Mouse (Mus musculus): Measurements from ENCODE around the gene Shisa7.
"Not testable (repeated sequence)": the region's sequence is repeated elsewhere in the genome, so short reads cannot be mapped to it uniquely, and the experiment has no call there.

The Shisa7 gene

DNA sequence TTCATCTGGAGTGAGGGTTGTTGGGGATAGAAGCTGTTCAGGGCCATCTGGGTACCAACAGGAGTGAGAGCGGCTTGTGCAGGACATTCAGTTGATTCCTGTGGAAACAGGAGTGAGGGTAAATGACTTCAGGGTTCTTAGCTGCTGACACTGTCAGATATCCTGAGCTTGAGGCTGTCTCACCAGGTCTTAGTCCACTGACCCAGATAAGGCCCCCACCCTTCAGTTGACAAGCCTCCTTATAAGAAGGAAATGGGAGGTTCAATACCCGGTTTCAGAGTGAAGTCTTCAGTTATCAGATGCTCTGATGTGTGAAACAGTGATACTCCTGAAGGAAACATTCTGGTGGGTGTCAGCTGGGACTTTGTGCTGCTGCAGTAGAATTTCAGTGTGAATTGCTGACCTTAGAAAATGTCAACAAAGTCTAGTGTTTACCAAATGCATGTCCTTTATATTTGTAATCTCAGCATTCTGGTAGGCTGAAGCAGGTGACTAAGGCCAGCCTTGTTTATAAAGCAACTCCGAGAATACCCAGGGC is 49.8 kb downstream of the Shisa7 start:
- DNase-seq (ENCODE audit: low spot score), result peak; percentile 32

DNA sequence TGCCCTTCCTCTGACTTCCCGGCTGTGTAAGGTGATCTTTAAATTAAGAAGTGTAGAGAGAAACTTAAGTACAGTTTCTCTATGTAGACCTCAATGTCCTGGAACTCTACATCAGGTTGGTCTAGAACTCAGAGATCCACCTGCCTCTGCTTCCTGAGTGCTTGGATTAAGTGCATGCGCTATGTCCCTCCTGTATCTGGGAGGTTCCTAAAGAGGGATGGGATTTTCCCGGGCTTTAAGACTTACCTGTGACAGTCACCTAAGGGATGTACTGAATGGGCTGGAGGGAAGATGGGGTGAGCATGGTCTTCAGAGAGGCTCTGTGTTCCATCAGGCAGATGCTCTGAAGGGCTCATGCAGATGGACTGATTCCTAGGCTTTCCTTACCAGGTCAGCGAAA is 50.8 kb downstream of the Shisa7 start:
- DNase-seq (ENCODE audit: low spot score), result no peak

DNA sequence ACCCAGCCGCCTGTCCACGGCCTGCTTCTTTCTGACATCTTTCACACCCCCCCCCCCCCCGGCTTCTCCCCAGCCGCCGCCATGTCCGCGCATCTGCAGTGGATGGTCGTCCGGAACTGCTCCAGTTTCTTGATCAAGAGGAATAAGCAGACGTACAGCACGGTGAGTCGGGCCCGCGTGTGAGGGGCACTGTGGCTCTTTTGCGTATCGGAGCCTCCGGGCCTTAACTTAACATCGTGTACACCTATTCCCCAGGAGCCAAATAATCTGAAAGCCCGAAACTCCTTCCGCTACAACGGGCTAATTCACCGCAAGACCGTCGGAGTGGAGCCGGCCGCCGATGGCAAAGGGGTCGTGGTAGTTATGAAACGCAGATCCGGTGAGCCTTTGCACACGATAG is 51.2 kb downstream of the Shisa7 start:
- not testable (repeated sequence) for DNase-seq (ENCODE audit: low spot score)

DNA sequence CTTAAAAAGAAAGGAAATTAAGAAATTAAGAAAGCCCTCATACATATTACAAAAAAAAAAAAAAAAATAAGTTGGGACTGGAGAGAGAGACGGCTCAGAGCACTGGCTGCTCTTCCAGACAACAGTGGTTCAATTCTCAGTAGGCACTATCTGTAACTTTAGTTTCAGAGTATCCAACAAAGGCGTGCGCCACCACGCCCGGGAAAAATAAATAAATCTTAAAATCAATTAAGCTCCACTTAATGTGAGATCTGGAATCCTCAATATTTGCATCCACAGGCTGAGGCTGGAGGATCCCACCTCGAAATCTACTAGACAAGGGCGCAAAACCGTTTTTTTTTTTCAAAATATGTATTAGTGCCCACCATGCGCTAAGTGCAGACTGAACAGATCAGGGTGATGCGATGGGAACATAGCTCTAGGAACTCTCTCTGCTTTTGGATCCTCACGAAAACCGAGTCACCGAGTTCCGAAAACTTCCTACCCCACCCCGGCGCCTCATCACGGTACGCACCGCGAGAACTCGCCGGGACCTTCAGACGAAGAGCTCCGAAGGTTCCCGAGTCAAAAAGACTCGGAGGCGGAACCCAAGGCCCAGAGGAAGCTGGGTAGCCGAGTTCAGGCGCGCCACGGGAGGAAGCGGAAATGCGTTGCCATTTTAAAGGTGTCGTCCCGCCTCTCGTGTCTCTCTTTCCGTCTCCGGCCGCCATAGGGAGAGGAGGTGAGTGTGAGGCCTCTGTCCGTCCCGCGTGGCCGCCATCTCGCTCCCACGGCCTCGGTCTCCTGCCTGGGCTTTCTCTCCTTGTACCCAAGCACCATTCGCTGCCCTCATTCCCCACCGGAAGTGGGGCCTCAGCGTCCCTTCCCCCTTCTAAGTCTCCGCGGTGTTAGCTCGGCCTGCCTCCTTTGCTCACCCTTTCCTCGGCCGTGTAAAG is 52.0 kb downstream of the Shisa7 start, which contains the start of gene Rpl28:
TSS of gene Rpl28 (plus strand) at position 597 of the 935 bp plus-strand sequence.
- peak; percentile 97 for DNase-seq (ENCODE audit: low spot score)

DNA sequence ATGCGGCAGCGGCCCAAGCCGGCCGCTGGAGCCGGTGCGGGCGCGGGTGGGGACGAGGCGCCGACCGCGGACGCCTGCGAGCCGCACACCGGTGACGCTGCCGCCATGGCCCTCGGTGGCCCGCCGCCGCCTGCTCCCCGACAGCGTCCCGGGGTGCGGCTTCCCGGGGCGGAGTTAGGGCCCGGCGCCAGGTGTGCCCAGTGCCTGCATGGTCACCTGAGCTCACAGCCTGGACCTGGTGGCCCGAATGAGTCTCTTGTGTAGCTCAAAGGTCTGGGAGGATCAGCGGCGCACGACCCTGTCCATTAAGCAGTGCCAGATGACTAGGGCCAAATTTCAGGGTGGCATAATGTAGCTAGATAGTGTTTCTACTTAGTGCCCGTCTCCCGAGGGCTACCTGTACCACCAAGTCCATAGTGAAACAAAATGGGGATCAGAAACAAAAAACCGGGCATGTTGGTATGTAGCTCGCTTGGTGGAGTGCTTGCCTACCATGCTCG is 55.0 kb downstream of the Shisa7 start, which contains the start of gene Tmem238:
TSS of gene Tmem238 (minus strand) at position 221 of the 500 bp plus-strand sequence.
- no peak for DNase-seq (ENCODE audit: low spot score)

DNA sequence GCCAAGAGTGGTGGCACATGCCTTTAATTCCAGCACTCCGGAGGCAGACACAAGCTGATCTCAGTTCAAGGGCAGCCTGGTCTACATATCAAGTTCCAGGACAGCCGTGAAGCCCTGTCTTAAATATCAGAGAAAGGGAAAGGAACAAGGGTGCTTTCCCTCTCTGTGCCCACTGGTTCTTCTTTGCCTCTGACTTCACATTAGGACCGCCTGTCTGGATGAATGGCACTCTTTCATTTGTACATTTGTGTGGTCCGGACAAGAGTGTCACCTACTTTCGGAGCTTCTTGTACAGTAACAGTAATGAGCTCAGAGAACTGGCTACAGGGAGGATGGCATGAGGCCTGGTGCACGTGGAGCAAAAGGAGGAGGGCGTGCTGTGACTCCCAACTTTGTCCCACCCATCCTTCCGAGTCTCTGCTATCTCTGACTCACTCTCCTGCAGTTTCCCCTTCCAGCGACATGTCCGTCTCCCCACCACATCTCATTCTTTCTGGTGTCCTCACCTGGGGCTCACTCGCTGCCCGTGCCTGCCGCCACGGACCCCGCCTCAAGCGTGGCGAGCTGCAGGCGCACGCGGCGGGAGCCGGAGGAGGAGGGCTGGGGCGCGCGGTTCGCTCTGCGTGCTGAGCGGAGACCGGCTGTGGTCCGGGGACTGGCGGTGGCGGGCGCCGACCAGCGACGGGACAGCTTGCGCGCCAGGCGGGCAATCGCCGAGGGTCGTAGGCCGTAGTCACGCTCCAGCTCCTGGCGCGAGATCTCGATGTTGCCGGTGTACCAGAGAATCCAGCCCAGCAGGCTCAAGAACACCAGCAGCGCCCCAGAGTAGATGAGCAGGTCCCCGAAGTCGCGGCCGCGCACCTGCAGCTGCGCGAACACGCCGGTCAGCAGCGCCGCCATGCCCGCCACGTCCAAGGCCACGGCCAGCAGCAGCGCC is 55.7 kb downstream of the Shisa7 start:
- peak; percentile 74 for DNase-seq (ENCODE audit: low spot score)

DNA sequence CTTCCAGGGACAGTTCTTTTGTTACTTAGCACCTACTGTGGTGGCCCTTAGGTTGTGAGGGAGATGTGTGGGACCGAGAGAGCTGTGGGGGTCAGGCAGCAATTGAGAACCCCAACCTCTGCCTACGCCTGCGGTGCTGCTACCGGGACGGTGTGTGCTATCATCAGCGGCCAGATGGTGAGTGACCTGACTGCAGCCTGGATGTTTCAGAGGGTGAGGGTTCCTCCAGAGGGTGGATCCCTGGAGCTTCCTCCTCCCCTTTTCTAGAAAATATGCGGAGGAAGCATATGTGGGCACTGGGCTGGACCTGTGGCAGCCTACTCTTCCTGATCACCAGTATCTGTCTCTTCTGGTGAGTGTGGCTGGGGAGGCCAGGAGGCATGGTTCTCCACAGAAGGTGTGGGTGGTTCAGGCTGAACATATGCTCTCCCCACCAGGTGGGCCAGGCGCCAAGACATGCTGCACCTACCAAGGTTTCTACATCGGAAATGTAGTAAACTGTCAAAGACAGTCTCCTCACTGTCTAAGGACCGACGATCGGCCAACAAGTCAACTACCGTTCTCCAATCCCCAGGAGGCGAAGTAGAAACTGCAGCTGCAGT is 60.7 kb downstream of the Shisa7 start:
- DNase-seq (ENCODE audit: low spot score), result no peak

DNA sequence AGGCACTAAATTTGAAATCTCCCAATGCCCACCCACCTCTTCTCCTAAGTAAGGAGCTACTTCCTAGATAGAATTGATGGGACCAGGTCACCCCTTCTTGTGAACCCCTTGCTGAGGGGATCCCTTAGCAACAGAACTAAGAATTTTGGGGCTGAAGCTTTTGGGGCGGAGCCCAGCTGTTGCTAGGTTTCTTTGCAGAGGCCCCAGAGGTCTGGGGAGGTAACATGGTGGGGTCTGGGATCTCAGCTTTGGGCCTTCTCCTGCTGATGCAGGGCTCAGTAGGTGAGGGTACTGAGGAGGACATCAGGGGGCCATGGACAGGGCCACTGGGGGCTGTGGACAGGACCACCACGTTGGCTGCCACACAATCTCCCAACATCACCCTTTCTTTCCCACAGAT is 61.7 kb downstream of the Shisa7 start, which contains the start of the genes Il11 and Tmem190:
TSS of gene Il11 (minus strand) at position 101 of the 400 bp plus-strand sequence.
TSS of gene Tmem190 (plus strand) at position 179 of the 400 bp plus-strand sequence.
- DNase-seq (ENCODE audit: low spot score), result no peak

DNA sequence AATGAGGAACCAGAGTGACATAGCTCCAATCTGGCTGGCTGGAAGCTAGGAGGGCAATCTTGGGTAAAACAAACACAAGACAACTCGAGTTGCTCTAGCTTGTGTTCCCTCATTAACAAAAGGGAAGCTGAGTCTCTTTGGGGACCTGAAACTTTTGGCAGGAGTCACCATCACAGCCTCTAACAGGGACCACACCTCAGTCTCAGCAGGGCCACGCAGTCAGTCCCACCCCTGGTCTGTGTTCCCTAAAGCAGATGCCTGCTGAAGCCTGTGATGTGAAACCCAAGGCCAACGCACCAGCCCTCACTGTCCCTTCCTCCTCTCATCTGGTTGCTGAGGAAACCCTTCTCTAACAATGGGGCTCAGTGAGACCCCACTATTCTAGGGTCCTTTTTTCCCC is 62.4 kb downstream of the Shisa7 start:
- no peak for DNase-seq (ENCODE audit: low spot score)

DNA sequence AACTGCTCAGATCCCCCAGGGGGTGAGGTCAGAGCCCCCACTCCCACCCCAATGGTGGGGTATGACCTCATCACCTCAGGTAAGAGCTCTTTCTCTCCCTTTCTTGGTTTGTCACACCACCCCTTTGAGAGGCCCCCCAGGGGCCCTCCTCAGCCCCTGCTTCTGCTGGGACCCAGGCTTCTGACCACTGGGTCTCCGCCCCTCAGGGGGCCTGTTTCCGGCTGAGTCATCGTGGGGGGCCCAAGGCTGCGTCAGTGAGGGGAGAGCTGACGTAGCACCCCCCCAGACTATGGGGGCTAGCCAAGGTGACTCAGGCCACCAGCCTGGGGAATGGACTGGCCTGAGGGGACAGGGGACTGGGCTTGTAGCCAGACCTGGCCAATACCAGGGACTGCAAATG is 64.6 kb downstream of the Shisa7 start:
- DNase-seq (ENCODE audit: low spot score), result no peak

DNA sequence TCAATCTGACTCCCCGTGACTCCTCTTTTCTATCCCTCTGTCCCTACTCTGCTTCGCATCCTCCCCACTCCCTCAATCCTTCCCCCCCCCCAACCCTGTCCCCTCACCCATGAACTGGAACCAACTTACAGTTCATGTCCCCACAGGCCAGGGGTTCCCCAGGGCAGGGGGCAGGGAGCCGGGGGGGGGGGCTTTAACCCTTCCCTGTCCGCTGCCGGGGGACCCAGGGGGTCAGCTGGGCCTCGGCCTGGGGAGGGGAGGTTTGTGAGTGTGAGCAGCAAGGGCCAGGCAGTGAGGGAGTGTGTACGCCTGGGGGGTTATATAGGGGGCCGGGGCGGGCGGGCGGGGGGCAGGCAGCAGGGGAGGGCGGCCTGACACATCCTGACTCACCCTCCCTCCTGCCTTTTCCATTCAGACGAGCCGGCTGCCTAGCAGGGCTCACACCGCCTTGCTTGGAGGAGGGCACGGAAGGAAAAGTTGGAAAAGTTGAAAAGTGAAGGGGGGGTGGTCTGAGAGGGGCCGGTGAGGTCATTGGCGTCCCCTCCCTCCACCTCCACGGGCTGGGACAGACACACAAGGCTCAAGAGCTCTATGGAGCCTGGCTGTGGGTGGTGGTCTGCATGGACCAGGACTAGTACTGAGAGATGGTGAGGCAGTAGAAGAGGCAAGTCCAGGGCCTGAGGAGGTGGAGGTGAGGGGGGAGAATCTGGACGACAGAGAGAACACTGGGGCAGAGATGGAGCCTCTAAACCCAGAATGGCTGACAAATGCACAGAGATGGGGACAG is 66.5 kb downstream of the Shisa7 start:
- no peak for DNase-seq (ENCODE audit: low spot score)

DNA sequence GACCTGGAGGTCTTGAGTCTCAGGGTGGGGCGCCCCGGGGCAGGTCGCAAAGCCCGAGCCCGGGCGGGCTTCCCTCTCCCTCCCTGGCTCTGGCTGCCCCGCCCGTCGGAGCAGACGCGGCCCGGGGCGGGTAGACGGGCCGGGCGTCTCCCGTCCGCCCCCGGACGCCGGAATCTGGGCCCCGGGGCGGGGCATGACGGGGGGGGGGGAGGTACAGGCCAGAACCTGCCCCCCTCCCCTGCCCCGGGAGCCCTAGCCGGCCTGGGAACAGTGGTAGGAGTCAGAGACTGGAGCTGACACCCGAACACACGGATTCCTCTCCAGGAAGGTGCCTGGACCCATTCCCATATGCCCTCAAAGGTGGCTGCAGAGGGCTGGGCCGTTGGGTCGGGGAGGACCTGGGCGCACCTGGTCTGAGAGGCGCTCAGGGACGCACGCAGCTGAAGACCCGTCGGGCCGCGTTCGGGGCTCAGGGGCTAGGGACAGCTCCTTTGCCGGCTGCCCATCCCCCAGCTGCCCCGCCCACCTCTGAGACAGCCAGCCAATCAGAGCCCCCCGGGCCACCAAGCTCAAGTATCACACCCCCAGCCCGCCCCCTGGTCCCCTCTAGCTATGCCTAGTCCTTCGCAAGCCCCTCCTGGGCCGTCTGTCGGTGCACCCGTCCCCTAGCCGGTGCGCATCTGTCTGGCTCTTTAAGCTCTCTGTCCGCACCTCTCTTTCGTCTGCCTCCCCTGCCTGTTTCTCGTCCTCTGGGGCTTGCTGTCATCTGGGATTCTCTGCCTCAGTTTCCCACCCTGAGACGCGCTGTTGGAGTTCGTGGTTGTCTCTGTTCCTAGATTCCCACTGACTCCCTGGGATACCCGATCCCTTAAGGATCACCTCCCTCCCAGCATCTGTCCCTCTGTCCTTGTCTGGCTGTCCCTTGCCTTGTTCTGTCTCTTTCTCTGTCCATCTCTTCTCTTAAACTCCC is 67.3 kb downstream of the Shisa7 start:
- DNase-seq (ENCODE audit: low spot score), result peak; percentile 38

DNA sequence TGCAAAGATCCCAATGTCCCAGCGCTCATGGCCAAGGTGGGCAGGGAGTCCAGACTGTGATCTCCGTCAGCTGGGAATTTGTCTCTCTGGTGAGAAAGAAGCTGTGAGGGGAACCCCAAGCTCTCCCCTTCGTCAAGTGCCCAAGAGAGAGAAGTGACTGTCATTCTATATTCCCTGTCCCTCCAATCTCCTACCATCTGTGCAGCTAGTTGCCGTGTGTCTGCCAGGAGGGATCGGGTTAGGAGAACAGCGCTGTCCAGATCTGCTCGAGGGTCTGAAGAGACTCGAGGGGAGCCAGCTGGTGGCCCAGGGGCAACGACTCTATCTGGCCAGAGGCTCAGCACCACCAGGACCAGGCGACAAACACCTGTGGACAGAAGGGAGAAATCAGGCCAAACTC is 68.4 kb downstream of the Shisa7 start:
- no peak for DNase-seq (ENCODE audit: low spot score)

Data from MN1 (cell line).